In the genomic region with DNA sequence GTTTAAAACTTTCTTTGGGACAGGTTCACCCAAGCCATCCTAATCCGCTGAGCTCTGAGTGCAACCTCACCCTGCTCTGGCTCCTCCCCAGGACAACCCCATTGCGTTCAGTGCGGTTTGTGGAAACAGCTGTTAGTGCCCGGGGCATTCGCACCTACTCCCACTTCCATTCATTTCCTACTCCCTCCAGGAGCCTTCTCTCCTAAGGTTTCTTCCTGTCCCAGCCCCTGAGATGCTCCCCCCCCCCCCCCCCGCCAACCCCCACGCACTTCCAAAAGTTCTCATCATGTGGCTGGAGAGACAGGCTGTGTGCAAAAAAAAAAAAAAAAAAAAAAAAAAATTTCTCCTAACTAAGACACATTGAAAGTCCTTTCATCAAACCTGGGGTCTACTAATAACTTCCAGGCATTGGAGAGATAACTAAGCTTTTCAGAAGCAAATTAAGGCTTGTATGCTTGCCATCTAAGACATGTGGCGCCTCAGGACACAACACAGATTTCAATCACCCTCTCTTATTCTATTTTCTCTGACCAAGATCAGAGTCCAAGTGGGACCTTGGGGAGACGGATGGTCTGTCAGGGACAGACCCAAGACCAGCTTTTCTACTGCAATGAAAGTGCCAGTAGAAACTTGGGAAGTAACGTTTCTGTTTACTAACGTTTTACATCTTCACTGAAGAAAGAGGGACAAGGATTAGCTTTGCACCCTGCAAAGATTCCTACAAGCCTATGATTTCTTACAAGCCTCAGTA, we compare ENCODE assay signal across 8 mouse cellular contexts. TPM values are rescaled to one million over a fixed set of nuclear protein-coding genes. Genes with fewer than 3 reads are reported as not detected.
A peak's percentile ranks its signal among the peaks of the same experiment; 100 is the strongest.
DNase-seq lines count a peak whose midpoint lies in the region; ATAC-seq lines count a peak whose summit lies in the region.

No protein-coding gene starts in this region.

- H3K4me3 ChIP-seq in heart, embryonic 15.5 days, result peak overlapping the region; percentile 90
- peak overlapping the region; percentile 86 for H3K4me3 ChIP-seq in hindbrain, embryonic 10.5 days
- H3K4me3 ChIP-seq in midbrain, embryonic 11.5 days (ENCODE audit: low read depth, low read length), result peak overlapping the region; percentile 82

- no peaks in the 10 kb centered on the region for H3K4me1 ChIP-seq in heart, embryonic 15.5 days (replicated peaks)
- peaks cover 7% of the 10 kb centered on the region; the same call in 1 of the 2 replicates for H3K4me1 ChIP-seq in hindbrain, embryonic 10.5 days (replicated peaks)
- no peaks in the 10 kb centered on the region for H3K4me1 ChIP-seq in midbrain, embryonic 11.5 days (ENCODE audit: control insufficient read depth, insufficient read depth, low read length)

- no peak for ATAC-seq in heart, embryonic 15.5 days (replicated peaks; ENCODE audit: insufficient number of reproducible peaks, insufficient read depth, low FRiP score, low read depth)
- no peak for ATAC-seq in midbrain, embryonic 11.5 days (ENCODE audit: low FRiP score)

- H3K4me2 ChIP-seq in heart, embryonic 15.5 days, result peak overlapping the region; percentile 75
- peak overlapping the region; percentile 53 for H3K4me2 ChIP-seq in midbrain, embryonic 11.5 days

- H3K27me3 ChIP-seq in heart, embryonic 15.5 days, result no peaks in the 10 kb centered on the region
- H3K27me3 ChIP-seq in hindbrain, embryonic 10.5 days (ENCODE audit: insufficient read depth, poor library complexity, severe bottlenecking), result no peaks in the 10 kb centered on the region
- H3K27me3 ChIP-seq in midbrain, embryonic 11.5 days (ENCODE audit: control insufficient read depth, insufficient read depth, low read length), result no peaks in the 10 kb centered on the region

- intact Hi-C loops in heart, postnatal 10 days (cut with DNase I), result no loop called here

- no peaks in the 10 kb centered on the region for H3K36me3 ChIP-seq in heart, embryonic 15.5 days
- H3K36me3 ChIP-seq in hindbrain, embryonic 10.5 days, result peaks cover 10% of the 10 kb centered on the region
- peaks cover 3% of the 10 kb centered on the region; the same call in 1 of the 2 replicates for H3K36me3 ChIP-seq in midbrain, embryonic 11.5 days (ENCODE audit: control insufficient read depth, insufficient read depth, low read length)

- H3K9ac ChIP-seq in heart, embryonic 15.5 days, result peak overlapping the region; percentile 83
- peak overlapping the region; percentile 88 for H3K9ac ChIP-seq in midbrain, embryonic 11.5 days (ENCODE audit: low read length)

- no peak for DNase-seq in heart, postnatal 10 days
- peak; percentile 80 for DNase-seq in WW6 (ENCODE audit: low read depth, low spot score)
- no peak for DNase-seq in hindbrain, embryonic 10.5 days (ENCODE audit: low spot score)
- DNase-seq in midbrain, embryonic 11.5 days (ENCODE audit: low spot score, missing footprints), result no peak
- no peak for DNase-seq in thymus, adult 18-20 months
- no peak for DNase-seq in cerebellum, postnatal 14 days
- DNase-seq in layer of hippocampus, postnatal 25 days (ENCODE audit: extremely low spot score in 1 of 2, low spot score in 1 of 2), result no peak

- H3K27ac ChIP-seq in heart, embryonic 15.5 days, result peak overlapping the region; percentile 89; the same call in 1 of the 2 replicates
- peak overlapping the region; percentile 99 for H3K27ac ChIP-seq in hindbrain, embryonic 10.5 days
- H3K27ac ChIP-seq in midbrain, embryonic 11.5 days (ENCODE audit: low read depth, low read length), result no peak overlapping the region

- 22% methylated on average over 11 of the region's 11 CpGs for WGBS in heart, embryonic 15.5 days
- WGBS in hindbrain, embryonic 10.5 days, result 28% methylated on average over 11 of the region's 11 CpGs
- WGBS in midbrain, embryonic 11.5 days, result 31% methylated on average over 10 of the region's 11 CpGs

- no peaks in the 10 kb centered on the region for H3K9me3 ChIP-seq in heart, embryonic 15.5 days (replicated peaks)
- H3K9me3 ChIP-seq in hindbrain, embryonic 10.5 days, result no peaks in the 10 kb centered on the region
- no peaks in the 10 kb centered on the region for H3K9me3 ChIP-seq in midbrain, embryonic 11.5 days (ENCODE audit: control insufficient read depth, low read length)

RNA-seq across cellular contexts. Expression of gene Cep72, which starts 0.5 kb away (rescaled TPM):
- 8.8 and 9.3 TPM in 2 replicates for polyA plus RNA-seq in heart, embryonic 15.5 days (2015; fragmentation: Nextera tagmentation; extraction: Ambion mirVana)
- 1 to 10 TPM; 2.0 to 2.8 TPM for total RNA-seq in heart, postnatal 10 days (2021)
- 17.0 and 22.8 TPM in 2 replicates for polyA plus RNA-seq in hindbrain, embryonic 10.5 days (2016; fragmentation: Nextera tagmentation; extraction: Ambion mirVana)
- polyA plus RNA-seq in midbrain, embryonic 11.5 days (2014; fragmentation: Nextera tagmentation; extraction: Ambion mirVana), result 22.4 and 23.5 TPM in 2 replicates
- total RNA-seq in layer of hippocampus, postnatal 25 days (2021), result 1 to 10 TPM; 2.1 to 2.8 TPM

RNA-seq across cellular contexts. Expression of gene Tppp, which starts 53.3 kb away (rescaled TPM):
- polyA plus RNA-seq in heart, embryonic 15.5 days (2015; fragmentation: Nextera tagmentation; extraction: Ambion mirVana), result 4.1 and 5.6 TPM in 2 replicates
- total RNA-seq in heart, postnatal 10 days (2021), result 10 to 100 TPM; 15.9 to 17.2 TPM
- polyA plus RNA-seq in hindbrain, embryonic 10.5 days (2016; fragmentation: Nextera tagmentation; extraction: Ambion mirVana), result 0.85 and 2.8 TPM in 2 replicates
- polyA plus RNA-seq in midbrain, embryonic 11.5 days (2014; fragmentation: Nextera tagmentation; extraction: Ambion mirVana), result 3.4 and 3.8 TPM in 2 replicates
- 100 to 1,000 TPM; 297 to 312 TPM for total RNA-seq in layer of hippocampus, postnatal 25 days (2021)

RNA-seq across cellular contexts. Expression of gene Slc9a3, which starts 58.7 kb away (rescaled TPM):
- 0.09 TPM in 1 of 2 replicates, not detected in the other for polyA plus RNA-seq in heart, embryonic 15.5 days (2015; fragmentation: Nextera tagmentation; extraction: Ambion mirVana)
- under 1 TPM; 0.65 to 0.74 TPM for total RNA-seq in heart, postnatal 10 days (2021)
- not detected in 2 replicates for polyA plus RNA-seq in hindbrain, embryonic 10.5 days (2016; fragmentation: Nextera tagmentation; extraction: Ambion mirVana)
- 0.03 TPM in 1 of 2 replicates, not detected in the other for polyA plus RNA-seq in midbrain, embryonic 11.5 days (2014; fragmentation: Nextera tagmentation; extraction: Ambion mirVana)
- total RNA-seq in layer of hippocampus, postnatal 25 days (2021), result 1 to 10 TPM; 1.1 to 1.5 TPM
